Mouse (Mus musculus): ENCODE measurements at regions not wholly inside any gene's neighbourhood (a gene's known extent, or its start where the extent isn't known, plus 50 kb on each side); places are given as distances from the start of the nearest gene placed in this dataset.

DNA sequence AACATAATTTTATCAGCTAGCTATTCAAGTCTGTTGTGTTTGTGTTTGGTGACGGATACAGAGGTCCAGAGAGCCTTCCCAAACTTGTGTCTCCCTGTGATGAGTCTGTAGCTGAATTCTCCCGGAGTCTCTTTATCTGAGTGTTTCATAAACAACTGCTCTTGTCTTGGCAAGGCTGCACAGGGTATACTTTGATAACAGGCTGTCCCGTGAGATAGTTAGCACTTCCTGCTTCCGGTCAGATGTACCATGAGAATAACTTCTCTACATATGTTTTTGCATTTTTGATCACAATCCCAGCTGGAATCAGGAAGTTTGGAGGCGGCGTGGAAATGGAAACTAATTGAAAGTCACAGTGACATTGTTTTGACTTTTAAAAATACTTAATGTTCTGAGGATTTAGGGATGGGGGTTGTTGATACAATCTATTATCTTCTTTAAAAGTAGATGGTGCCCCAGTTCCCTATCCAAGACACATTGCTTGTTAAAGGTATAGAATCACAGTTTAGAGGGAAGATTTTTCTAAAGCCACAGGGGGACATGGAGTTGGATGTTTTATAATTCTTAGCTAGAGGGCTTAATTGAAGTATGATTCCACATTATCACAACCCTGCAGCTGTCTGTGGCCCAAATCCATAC lies 257.9 kb downstream of the Gm10295 start:
- TF ChIP-seq POLR2A (IDR thresholded peaks at IDR 0.05; ENCODE audit: extremely low read depth, insufficient read depth, low read length) = no peak
- TF ChIP-seq CTCF (IDR thresholded peaks at IDR 0.05; ENCODE audit: low read depth, low read length) = no peak
